Mouse (Mus musculus) thymus, postnatal 4 days (tissue): Measurements from ENCODE around the gene Atf7ip.
"Not testable (repeated sequence)": the region's sequence is repeated elsewhere in the genome, so short reads cannot be mapped to it uniquely, and the experiment has no call there.

Experiments
- DNase-seq: peaks from one replicate; pipeline ENCODE4 v3.0.0; 2021

Atf7ip gene

GRCm38 (mm10) chr6:136505867-136506266 lies at the start of gene Atf7ip:
Gene Atf7ip, plus strand, starts transcription at chr6:136506167.
- DNase-seq, result not testable (repeated sequence)

- DNase-seq, result no peak
Observed at GRCm38 (mm10) chr6:136456302-136456701, 49.7 kb upstream of the Atf7ip start.

- DNase-seq, result no peak
Observed at GRCm38 (mm10) chr6:136459156-136459555, 46.8 kb upstream of the Atf7ip start.

- peak; percentile 62 for DNase-seq
Observed at GRCm38 (mm10) chr6:136463491-136463890, 42.5 kb upstream of the Atf7ip start.

- peak; percentile 54 for DNase-seq
Observed at GRCm38 (mm10) chr6:136464121-136464621, 41.8 kb upstream of the Atf7ip start.

GRCm38 (mm10) chr6:136465021-136465420 lies 40.9 kb upstream of the Atf7ip start:
- no peak for DNase-seq

- DNase-seq, result peak; percentile 84
Observed at GRCm38 (mm10) chr6:136465959-136466381, 40.0 kb upstream of the Atf7ip start.

DNA sequence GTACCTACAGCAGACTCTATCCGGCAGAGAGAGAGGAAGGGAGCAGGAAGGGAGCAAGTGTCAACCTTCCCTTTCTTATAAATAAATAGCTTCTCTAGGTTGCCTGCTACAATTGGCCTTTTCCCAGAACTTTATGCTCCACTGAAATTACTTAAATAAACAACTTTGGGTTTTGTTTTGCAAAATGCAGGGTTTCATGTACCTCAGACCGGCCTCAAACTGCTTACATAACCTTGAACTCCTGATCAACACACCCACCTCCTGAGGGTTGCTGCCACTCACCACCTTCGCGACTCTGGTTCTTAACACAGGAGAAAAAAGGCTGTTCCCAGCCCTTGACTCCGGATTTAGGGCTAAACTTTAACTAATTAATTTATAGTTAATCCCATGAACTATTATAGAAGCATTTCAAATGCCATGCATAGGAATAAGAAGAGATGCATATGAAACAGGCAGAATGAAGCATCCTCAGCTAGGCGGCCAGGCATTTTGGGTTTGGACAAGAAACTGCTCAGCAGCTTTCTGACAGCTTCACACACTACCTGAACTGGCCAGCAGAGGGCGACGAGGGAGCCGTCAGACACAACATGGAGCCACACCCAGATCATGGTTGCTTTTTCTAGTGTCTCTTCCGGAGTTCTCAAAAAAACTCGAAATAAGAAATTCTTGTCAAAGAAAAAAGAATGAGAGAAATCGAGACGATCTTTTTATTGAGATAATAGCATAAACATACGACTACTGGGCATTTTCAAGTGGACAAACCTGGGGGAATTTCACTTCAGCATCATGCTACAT lies 38.8 kb upstream of the Atf7ip start:
- DNase-seq, result peak; percentile 94

- peak; percentile 31 for DNase-seq
Observed at GRCm38 (mm10) chr6:136467837-136468236, 38.1 kb upstream of the Atf7ip start.

DNA sequence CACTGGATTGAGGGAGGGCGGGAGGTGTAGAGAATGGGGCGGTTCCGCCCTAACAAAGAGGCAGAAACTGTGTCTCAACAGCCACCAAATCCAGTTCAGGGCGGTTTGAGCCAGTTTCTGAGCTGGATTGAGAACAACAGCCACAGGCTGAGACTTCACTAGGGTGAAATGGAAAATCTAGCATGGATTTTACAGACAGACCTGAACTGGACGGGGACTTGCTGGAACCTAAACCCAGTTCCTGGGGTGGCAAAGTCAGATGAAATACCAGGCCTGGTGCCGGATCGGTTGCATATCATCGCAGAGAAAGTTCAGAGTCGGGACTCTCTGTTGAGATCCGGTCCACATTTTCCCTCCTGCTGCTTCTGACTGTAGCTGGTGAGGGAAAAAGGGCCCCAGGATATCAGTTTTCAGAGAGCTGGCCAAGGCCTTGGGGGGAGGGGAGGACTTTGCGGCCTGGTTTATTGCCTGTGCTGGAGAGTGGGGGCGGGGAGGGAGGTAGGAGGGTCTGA lies 37.5 kb upstream of the Atf7ip start:
- peak; percentile 92 for DNase-seq

DNA sequence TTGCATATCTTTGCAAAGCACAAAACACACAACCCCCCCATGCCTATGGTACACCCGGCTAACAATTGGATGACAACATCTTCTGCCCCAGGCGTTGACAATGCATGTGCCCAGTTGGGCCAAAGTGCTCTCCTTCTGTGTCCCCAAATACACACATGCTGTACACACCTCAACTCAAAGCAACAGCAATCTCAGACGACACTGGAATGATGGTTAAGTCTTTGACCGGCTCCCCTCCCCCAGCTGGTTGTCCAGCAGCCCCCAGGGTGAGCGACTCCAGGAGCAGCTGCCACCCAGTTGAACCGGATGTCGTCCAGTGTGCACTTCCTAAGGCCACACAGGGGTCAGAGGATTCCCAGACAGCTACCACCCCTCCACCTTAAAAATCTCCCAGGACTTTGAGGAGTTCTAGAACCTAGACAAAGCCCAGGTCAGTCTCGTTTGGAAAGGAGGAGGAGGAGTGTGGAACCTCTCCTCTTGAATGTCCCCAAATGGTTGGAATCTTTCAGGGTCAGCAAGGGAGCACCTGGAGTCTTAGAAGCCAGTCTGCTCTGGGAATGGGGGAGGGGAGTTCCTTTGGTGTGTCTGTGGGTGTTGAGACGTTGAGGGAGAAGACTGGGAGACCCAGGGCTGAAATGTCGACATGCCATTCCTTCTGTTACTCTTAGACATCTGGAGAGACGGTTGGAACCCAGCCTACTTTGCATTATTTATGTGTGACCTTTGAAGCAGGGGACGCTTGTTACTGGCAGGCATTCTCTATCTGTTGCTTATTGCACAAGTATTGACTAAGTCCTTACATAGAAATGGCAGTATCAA lies 36.8 kb upstream of the Atf7ip start:
- peak; percentile 35 for DNase-seq

- DNase-seq, result peak; percentile 21
Observed at GRCm38 (mm10) chr6:136469807-136470206, 36.2 kb upstream of the Atf7ip start.

- peak; percentile 91 for DNase-seq
Observed at GRCm38 (mm10) chr6:136470321-136471230, 35.4 kb upstream of the Atf7ip start.

DNA sequence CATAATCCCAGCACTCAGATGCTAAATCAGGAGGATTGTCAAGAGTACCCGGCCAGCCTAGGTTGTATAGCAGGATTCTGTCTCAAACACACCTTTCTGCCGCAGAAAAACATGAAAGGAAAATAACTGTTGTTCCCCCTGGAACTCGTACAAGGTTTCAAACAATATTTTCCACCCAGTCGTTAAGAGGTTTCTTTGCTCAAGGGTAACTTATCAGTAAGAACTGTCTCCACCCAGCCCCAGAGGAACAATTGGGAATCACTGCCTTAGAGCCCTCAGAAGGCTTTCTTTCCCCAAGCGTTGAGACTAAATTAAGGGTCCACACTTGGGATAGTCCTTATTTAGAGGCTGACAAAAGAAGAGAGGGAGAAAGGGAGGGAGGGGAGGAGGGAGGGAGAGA lies 34.4 kb upstream of the Atf7ip start:
- DNase-seq, result peak; percentile 33

DNA sequence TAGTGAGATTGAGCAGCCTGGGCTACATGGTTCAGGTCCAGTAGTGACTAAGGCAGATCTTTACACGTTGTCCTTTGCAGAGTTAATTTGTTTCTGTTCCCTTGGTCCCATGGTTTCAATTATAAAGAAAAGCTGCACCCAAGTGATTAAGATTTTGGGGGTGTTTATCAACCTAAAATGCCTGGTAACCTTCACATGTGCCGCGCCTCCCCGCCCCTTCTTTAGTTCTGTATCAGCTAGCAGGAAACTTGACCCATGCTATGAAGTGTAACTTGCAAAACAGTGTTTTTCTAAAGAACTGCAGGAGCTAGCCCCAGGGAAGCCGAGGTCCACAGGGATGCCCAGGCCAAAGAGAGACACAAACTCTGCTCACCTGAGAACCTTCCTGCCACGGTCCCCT lies 33.2 kb upstream of the Atf7ip start:
- no peak for DNase-seq

DNA sequence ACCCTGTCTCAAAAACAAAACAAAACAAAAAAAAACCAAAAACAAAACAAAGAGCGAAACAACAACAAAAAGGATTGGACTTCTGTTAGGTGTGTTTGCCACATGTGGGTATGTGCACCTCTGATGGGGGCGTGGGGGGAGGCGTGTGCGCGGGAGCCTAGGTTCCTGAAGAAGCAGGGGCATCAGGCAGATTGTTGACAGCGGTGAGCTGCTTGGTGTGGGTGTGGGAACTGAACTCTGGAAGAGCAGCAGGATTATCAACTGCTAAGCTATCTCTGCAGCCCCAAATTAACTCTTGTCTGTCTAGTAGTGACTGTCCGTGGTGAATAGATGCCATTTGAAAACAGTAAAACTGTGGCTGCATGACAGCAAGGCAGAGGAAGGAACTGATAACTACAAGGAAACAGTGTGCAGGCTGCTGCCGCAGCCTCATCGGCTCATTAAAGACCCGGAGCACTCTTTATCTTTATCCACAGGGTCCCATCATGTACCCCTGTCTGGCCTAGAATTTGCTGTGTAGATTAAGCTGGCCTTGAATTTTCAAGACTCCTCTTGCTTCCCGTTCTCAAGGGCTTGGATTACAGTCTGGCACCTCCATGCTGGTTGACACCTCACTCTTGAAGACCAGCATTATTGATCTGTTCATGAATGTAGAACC lies 32.4 kb upstream of the Atf7ip start:
- peak; percentile 35 for DNase-seq

DNA sequence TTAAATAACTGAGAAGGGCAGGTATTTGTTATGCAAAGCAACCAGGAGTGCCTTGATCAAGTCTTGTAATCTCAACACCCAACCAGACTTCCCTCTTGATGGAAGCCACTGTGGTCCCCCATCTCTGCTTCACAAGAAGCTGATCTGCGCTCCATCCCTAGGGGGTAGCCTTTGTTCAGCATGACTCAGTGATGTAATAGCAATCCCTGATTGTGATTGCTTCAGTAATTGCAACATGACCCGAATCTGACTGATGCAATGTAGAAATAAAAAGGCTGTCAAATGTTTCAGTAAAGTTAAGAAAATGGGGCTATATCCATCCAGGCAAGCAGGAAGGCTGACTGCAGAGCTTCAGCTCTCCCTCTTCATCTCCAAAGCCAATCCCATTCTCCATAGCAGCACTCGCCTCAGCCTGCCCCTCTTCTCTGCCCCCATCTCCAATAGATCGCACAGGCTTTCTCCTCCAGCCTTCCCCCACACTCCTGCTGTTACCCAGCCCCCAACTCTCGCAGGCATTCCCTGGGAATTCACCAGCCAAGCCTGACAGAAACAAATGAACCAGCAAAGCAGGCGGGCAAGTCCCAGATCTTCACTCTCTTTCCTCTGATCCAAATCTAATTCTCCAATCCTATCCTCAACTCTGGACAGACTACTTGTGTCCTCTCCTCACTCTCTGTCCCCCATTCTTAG lies 30.7 kb upstream of the Atf7ip start:
- DNase-seq, result no peak

DNA sequence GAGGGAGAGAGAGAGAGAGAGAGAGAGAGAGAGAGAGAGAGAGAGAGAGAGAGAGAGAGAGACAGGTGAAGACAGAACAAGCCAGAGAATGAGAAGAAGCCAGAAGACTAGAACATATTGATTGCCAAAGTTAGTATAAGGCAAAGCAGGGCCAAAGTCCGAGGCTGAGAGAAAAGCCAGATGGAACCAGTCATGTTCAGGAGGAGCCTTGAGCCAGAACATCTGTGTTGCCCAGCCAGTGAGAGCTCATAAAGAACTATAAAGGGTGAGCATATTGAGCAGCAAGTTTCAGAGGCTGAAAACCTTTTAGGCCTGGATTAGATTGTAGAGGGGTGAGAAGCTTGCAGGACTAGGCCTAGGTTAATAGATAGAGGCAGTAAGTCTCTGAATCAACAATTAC lies 28.1 kb upstream of the Atf7ip start:
- DNase-seq, result no peak

- no peak for DNase-seq
Observed at GRCm38 (mm10) chr6:136483531-136483930, 22.4 kb upstream of the Atf7ip start.

DNA sequence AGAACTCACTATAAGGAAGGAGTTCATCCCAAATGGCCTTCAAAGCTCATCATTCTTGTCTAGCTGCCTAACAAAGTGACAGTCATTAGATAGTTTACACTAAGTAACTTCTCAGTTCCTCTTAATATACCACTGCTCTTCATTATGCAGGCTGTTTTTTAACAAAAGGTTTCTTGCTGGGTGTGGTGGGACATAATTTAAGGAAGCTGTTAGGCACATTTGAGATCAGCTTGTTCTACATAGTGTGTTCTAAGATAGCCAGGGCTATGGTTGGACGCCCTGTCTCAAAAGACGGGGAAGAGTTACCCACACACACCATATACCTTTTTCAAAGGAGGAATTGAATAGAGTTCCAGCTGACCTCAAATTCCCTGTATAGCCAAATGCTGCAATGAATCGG lies 21.9 kb upstream of the Atf7ip start:
- no peak for DNase-seq

GRCm38 (mm10) chr6:136486166-136486565 lies 19.8 kb upstream of the Atf7ip start:
- no peak for DNase-seq
